Mouse (Mus musculus) small intestine, adult 2 months (tissue): ENCODE data around the gene Rundc1. TPM values are rescaled to one million over a fixed set of nuclear protein-coding genes. Genes with fewer than 3 reads are reported as not detected.
"Not testable (repeated sequence)": the region's sequence is repeated elsewhere in the genome, so short reads cannot be mapped to it uniquely, and the experiment has no call there.

Experiments used
- H3K27ac ChIP-seq: fragments of 200-500 bp; 2 replicates; pipeline ENCODE4 v1.5.1; 2012; ENCODE audit warnings: low read depth, low read length, control low read depth, inconsistent platforms; ENCODE audit not compliant: insufficient read depth
- H3K27me3 ChIP-seq: fragments of 200-500 bp; 2 replicates; pipeline ENCODE4 v1.6.1; 2012; ENCODE audit warnings: mild to moderate bottlenecking, moderate library complexity, low read length, inconsistent platforms; ENCODE audit not compliant: control insufficient read depth, insufficient read depth
- H3K36me3 ChIP-seq: fragments of 200-500 bp; 2 replicates; pipeline ENCODE4 v1.6.1; 2012; ENCODE audit warnings: mild to moderate bottlenecking, low read length, control low read depth, inconsistent platforms; ENCODE audit not compliant: control insufficient read depth, insufficient read depth
- H3K4me1 ChIP-seq: fragments of 200-500 bp; 2 replicates; pipeline ENCODE4 v1.6.1; 2012; ENCODE audit warnings: low read length, inconsistent platforms, mixed read lengths; ENCODE audit not compliant: control insufficient read depth, insufficient read depth, insufficient read length
- H3K4me3 ChIP-seq: fragments of 200-500 bp; 2 replicates; pipeline ENCODE4 v1.5.1; 2012; ENCODE audit warnings: low read depth, mild to moderate bottlenecking, control low read depth, inconsistent platforms, low read length, moderate library complexity
- CTCF ChIP-seq: fragments of 200-500 bp; IDR thresholded peaks from 2 replicates; pipeline ENCODE4 v1.5.1; 2012; ENCODE audit warnings: low read depth, mild to moderate bottlenecking, control low read depth, inconsistent platforms, low read length, moderate library complexity, mixed read lengths; ENCODE audit not compliant: insufficient replicate concordance, insufficient read length; ENCODE audit errors: extremely low read depth
- POLR2A ChIP-seq: fragments of 200-500 bp; IDR thresholded peaks from 2 replicates; pipeline ENCODE4 v1.6.1; 2012; ENCODE audit warnings: low read depth, mild to moderate bottlenecking, control low read depth, inconsistent platforms, low read length, moderate library complexity
- WGBS: fragments of 180-500 bp; shearing (Covaris S2); methylation state at CpG from one replicate; pipeline ENCODE4 v1.1.7; 2018; 5-methylcytosine and 5-hydroxymethylcytosine counted together
- polyA plus RNA-seq: library from polyadenylated mRNA; depleted of rRNA; stranded (reverse); fragments of >200 nt; gene quantifications from 2 replicates; pipeline ENCODE4 v1.2.3, GENCODE M21; 2012

The Rundc1 gene
- polyA plus RNA-seq, 1 experiment, result 23.7 TPM

- H3K4me3 ChIP-seq, result peak within 1 kb of the TSS; percentile 97
- H3K27me3 ChIP-seq, result no peaks in the 10 kb centered on the region
- peak within 1 kb of the TSS; percentile 91 for H3K27ac ChIP-seq
- 3% methylated on average over 12 of the region's 12 CpGs for WGBS
- no peak for TF ChIP-seq POLR2A
- TF ChIP-seq CTCF, result no peak
- H3K36me3 ChIP-seq, result peaks cover 28% of the 10 kb centered on the region
- H3K4me1 ChIP-seq, result peaks cover 15% of the 10 kb centered on the region
Observed at GRCm38 (mm10) chr11:101464211-101465100, 39.6 kb downstream of the Rundc1 start, which contains the start of gene Rnd2. Rnd2 (plus strand) TSS chr11:101464999.

GRCm38 (mm10) chr11:101465101-101465868 lies 40.4 kb downstream of the Rundc1 start:
- under 1% methylated on average over 51 of the region's 51 CpGs for WGBS
- TF ChIP-seq POLR2A, result no peak
- TF ChIP-seq CTCF, result no peak
- Histone ChIP-seq H3K27ac (peak overlapping the region; percentile 91), H3K27me3 (no peaks in the 10 kb centered on the region), H3K36me3 (peaks cover 19% of the 10 kb centered on the region), H3K4me1 (peaks cover 15% of the 10 kb centered on the region), H3K4me3 (peak overlapping the region; percentile 97)

- peaks cover 16% of the 10 kb centered on the region for H3K36me3 ChIP-seq
- no peaks in the 10 kb centered on the region for H3K27me3 ChIP-seq
- peaks cover 15% of the 10 kb centered on the region for H3K4me1 ChIP-seq
- peak within 1 kb of the TSS; percentile 97 for H3K4me3 ChIP-seq
- H3K27ac ChIP-seq, result peak within 1 kb of the TSS; percentile 91
- WGBS, result 1% methylated on average over 60 of the region's 60 CpGs
- TF ChIP-seq CTCF (peak; percentile 14; the same call in 1 of the 2 replicates), POLR2A (peak; percentile 21; the same call in 1 of the 2 replicates)
Observed at GRCm38 (mm10) chr11:101465869-101466551, 41.1 kb downstream of the Rundc1 start, which contains the start of gene Vat1. Vat1 (minus strand) TSS chr11:101466230.

- peaks cover 11% of the 10 kb centered on the region for H3K36me3 ChIP-seq
- 53% methylated on average over 5 of the region's 5 CpGs for WGBS
- peaks cover 15% of the 10 kb centered on the region for H3K4me1 ChIP-seq
- H3K27ac ChIP-seq, H3K27me3 ChIP-seq, H3K4me3 ChIP-seq: not testable (repeated sequence)
Observed at GRCm38 (mm10) chr11:101466552-101466950, 41.7 kb downstream of the Rundc1 start.

DNA sequence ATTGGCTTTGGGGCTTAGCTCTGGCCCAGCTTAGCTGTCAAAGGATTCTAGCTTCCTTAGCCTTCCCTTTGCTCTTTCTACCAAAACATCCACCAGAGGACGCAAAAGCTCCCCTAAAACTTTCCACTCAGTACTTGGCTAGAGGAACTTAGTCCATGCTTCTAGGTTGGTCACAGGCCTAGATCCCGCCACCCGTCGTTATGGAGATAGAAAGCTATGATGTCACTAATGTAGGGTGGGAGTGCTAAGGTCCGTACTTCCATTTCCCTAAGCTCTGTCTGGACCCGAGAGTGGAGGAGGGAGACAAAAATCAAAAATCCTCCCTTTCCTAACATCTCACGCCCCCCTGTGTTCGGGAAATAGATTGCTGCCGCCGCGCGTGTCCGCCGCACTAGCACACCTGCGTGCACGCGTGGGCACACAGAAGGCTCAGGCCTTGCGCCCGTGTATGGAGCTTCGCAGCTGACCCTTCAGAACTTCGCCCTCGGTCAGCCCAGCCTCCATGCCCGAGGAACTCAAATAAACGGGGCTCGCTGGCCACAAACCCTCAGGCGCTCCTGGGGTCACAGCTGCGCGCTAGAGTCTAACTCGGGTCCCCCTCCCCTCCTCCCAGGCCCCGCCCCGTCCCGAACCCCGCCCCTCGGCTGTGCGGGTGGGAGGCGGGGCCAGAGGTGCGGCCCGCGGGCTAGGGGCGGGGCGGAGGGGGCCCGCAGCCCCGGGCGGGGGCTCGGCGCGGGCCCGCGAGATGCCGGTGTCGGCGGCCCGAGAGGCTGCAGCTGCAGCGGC lies 42.8 kb downstream of the Rundc1 start:
- peak overlapping the region; percentile 35; the same call in 1 of the 2 replicates for H3K27ac ChIP-seq
- no peaks in the 10 kb centered on the region for H3K27me3 ChIP-seq
- H3K4me3 ChIP-seq, result peak overlapping the region; percentile 69
- 2% methylated on average over 45 of the region's 54 CpGs for WGBS
- no peaks in the 10 kb centered on the region; the same call in 1 of the 2 replicates for H3K36me3 ChIP-seq
- TF ChIP-seq POLR2A (no peak), CTCF (peak; percentile 42; the same call in 1 of the 2 replicates)
- H3K4me1 ChIP-seq, result peaks cover 9% of the 10 kb centered on the region; the same call in 1 of the 2 replicates

- Histone ChIP-seq H3K4me1 (peaks cover 9% of the 10 kb centered on the region; the same call in 1 of the 2 replicates), H3K27me3 (no peaks in the 10 kb centered on the region), H3K27ac (no peak overlapping the region), H3K36me3 (no peaks in the 10 kb centered on the region), H3K4me3 (peak overlapping the region; percentile 69)
- no peak for TF ChIP-seq POLR2A
- TF ChIP-seq CTCF, result no peak
- 2% methylated on average over 28 of the region's 31 CpGs for WGBS
Observed at GRCm38 (mm10) chr11:101468263-101468688, 43.4 kb downstream of the Rundc1 start.
